ENCODE assay signal across 8 mouse cellular contexts in the genomic region with DNA sequence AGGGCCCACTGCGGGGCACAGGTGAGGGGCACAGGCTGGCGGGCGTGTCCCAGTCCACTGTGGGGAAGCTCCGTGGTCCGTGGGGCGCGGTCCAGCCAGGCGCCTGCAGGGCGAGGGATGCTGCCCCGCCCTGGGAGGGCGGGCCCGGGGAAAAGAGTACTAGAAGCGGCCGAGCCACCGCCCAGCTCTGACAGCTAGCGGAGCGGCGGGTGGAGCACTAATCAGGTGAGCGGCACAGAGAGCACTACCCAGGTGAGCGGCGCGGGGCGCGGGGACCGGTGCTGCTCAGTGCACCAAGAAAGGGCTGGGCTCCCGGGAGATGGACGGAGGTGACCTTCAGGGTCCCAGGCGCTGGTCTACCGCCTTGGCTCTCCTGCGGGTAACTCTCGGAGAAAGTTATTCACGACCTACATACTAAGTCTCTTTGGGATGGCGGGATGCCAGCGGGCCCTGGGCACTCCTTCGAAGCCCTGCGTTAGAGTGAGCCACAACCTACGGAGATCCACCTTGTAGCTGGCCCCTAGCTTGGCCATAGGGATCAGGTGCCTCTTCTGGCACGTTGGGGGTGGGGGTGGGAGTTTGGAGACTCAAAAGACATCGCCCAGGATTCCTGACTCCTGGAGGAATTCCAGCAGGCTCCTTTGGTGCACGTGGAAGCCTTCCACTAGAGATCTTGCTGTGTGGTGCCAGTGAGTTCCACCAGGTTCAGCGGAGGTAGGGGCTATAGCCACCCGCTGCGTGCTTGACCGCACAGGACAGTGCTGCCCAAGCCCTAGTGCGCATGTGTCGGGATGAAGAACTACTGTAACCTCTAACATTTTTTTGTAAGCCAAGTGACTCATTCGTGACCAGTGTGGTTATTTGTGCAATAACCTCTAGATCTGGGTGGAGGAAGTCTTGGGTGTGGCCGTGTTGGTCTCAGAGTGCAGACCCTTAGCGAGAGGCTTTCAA. TPM values are rescaled to one million over a fixed set of nuclear protein-coding genes. Genes with fewer than 3 reads are reported as not detected.
DNase-seq lines count a peak whose midpoint lies in the region; ATAC-seq lines count a peak whose summit lies in the region.

No protein-coding gene starts in this region.

- H3K27me3 ChIP-seq in stomach, embryonic 15.5 days (replicated peaks), result peaks cover 11% of the 10 kb centered on the region; the same call in 1 of the 2 replicates

- no peaks in the 10 kb centered on the region for H3K36me3 ChIP-seq in stomach, embryonic 15.5 days

- peak; percentile 32 to 37 for DNase-seq in B cell, adult 2 months
- DNase-seq in NIH3T3 (ENCODE audit: low read depth), result peak; percentile 92
- peak; percentile 80 for DNase-seq in fibroblast of lung, adult 2 months (ENCODE audit: low read depth)
- DNase-seq in heart, postnatal 14 days, result peak; percentile 25 to 28
- peak; percentile 42 to 71 for DNase-seq in kidney, postnatal 36 days
- no peak for DNase-seq in layer of hippocampus, adult 11-12 months (ENCODE audit: low spot score)

- no peak overlapping the region for H3K9ac ChIP-seq in stomach, embryonic 15.5 days

- H3K4me3 ChIP-seq in stomach, embryonic 15.5 days (replicated peaks), result peak overlapping the region; percentile 26

- 12% methylated on average over 49 of the region's 49 CpGs for WGBS in stomach, embryonic 15.5 days

- ATAC-seq in megakaryocyte progenitor cell, adult 5-6 weeks (replicated peaks; ENCODE audit: poor library complexity), result peak; percentile 94
- ATAC-seq in stomach, embryonic 15.5 days (ENCODE audit: insufficient read depth, low FRiP score, low read depth), result peak; percentile 81

- H3K4me1 ChIP-seq in stomach, embryonic 15.5 days, result peaks cover 15% of the 10 kb centered on the region

- intact Hi-C loops in heart, postnatal 14 days (cut with DNase I), result no loop called here

- H3K4me2 ChIP-seq in stomach, embryonic 15.5 days, result peak overlapping the region; percentile 50

- no peak overlapping the region for H3K27ac ChIP-seq in stomach, embryonic 15.5 days

- H3K9me3 ChIP-seq in stomach, embryonic 15.5 days, result no peaks in the 10 kb centered on the region

RNA-seq across cellular contexts. Expression of a gene that starts 6.5 kb away (rescaled TPM):
- total RNA-seq in heart, postnatal 14 days (2021), result 1 to 10 TPM; 4.8 to 5.8 TPM
- total RNA-seq in megakaryocyte progenitor cell, adult 5-6 weeks (2015), result 26.1 and 43.8 TPM in 2 replicates
- total RNA-seq in megakaryocyte progenitor cell, adult 5-6 weeks (2017), result 4.8 and 12.0 TPM in 2 replicates
- polyA plus RNA-seq in stomach, embryonic 15.5 days (2015; fragmentation: Nextera tagmentation; extraction: Ambion mirVana), result 42.7 and 58.3 TPM in 2 replicates

RNA-seq across cellular contexts. Expression of a gene that starts 44.2 kb away (rescaled TPM):
- total RNA-seq in heart, postnatal 14 days (2021), result 1 to 10 TPM; 2.4 to 6.8 TPM
- total RNA-seq in megakaryocyte progenitor cell, adult 5-6 weeks (2015), result 44.2 and 53.5 TPM in 2 replicates
- 75.3 and 77.0 TPM in 2 replicates for total RNA-seq in megakaryocyte progenitor cell, adult 5-6 weeks (2017)
- polyA plus RNA-seq in stomach, embryonic 15.5 days (2015; fragmentation: Nextera tagmentation; extraction: Ambion mirVana), result 37.2 and 40.6 TPM in 2 replicates

Comparison
In these comparisons a context has a peak if more than half of its experiments do, and no peak if none do; other contexts are left out.
1. RNA of a gene that starts 44.2 kb away (total RNA-seq): 44.2 to 77.0 TPM in megakaryocyte progenitor cell, adult 5-6 weeks; 2.4 to 6.8 TPM in heart, postnatal 14 days; every median in the first group is over 4 times any median in the second.